Mouse (Mus musculus) C3H10T1/2 (cell line): ENCODE measurements around the gene March7. TPM values are rescaled to one million over a fixed set of nuclear protein-coding genes. Genes with fewer than 3 reads are reported as not detected.

Experiments
- polyA plus RNA-seq, 2 experiments: library from polyadenylated mRNA; unstranded; fragments of >200 nt; fragmentation: generic; extraction: Trizol; gene quantifications; one replicate each; pipeline ENCODE4 v1.2.1; 2012; ENCODE audit warnings: missing spikeins in 2 of 2

The March7 gene
- 1 to 10 TPM in 1 of 2 experiments, under 1 TPM in 1; 0.29 to 3.8 TPM for polyA plus RNA-seq

GRCm38 (mm10) chr2:60209703-60210651 is at the start of gene March7, which contains the start of gene Baz2b:
Gene March7, plus strand, starts transcription at chr2:60209887.
Gene Baz2b, minus strand, starts transcription at chr2:60209839.

DNA sequence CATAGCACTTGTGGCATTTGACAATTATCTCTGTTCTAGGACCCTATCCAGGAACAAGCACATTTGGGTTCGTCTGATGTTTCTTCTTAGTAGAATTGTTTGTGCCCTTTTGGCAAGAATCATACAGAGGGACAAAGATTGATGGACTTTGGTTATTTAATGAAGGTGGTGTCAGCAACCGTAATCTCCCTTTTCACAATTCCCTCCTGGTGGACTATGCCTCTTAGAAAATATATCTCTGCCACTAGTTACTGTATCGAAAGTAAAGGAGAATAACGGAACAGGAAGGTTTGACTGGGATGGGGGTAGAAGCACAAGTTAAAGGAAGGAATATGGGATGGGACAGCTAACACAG is 74.8 kb downstream of the March7 start, which contains the start of gene Cd302:
TSS of gene Cd302 (minus strand) at position 22 of the 355 bp plus-strand sequence.

Other genes starting within 250 kb of the March7 start
- gene Baz2b, start within 50 bp of the March7 start, polyA plus RNA-seq = 10 to 100 TPM in 1 of 2 experiments, 1 to 10 TPM in 1; 1.7 to 10.5 TPM
- gene Cd302, start 74.6 kb downstream of the March7 start, polyA plus RNA-seq = 1 to 10 TPM in 1 of 2 experiments, under 1 TPM in 1; 0.11 to 2.2 TPM
- gene Ly75, start 173.4 kb downstream of the March7 start, polyA plus RNA-seq = under 1 TPM; 0.01 to 0.02 TPM